10 mouse cellular contexts compared by ENCODE assay signal in genomic region chr7:30444154-30444970, GRCm38 (mm10). TPM values are rescaled to one million over a fixed set of nuclear protein-coding genes. Genes with fewer than 3 reads are reported as not detected.
DNase-seq lines count a peak whose midpoint lies in the region; ATAC-seq and TF ChIP-seq lines count a peak whose summit lies in the region.
"Had no signal": no experiment of that assay in that cellular context is flagged by ENCODE, and none has a peak within 500 bp of the region (broad histone marks: within the 10 kb centered on the region; RNA-seq: fewer than 3 reads in every experiment).

No protein-coding gene starts in this region.

- 0 out of 2 replicates have a peak overlapping the region, but pooled peaks have one; percentile 12 for H3K9ac ChIP-seq in lung, postnatal 0 days (replicated peaks; ENCODE audit: low read depth)

- peak overlapping the region; percentile 88 for H3K4me2 ChIP-seq in lung, postnatal 0 days (replicated peaks; ENCODE audit: low read depth, low read length)

- no peaks in the 10 kb centered on the region for H3K36me3 ChIP-seq in lung, postnatal 0 days (ENCODE audit: insufficient read depth, low read length)

- intact Hi-C loops in heart, postnatal 36 days (cut with DNase I): no loop called here

- H3K27me3 ChIP-seq in lung, postnatal 0 days (replicated peaks; ENCODE audit: insufficient read depth, low read length): no peaks in the 10 kb centered on the region

- no peak for TF ChIP-seq CTCF in layer of hippocampus, adult 2 months (conservative IDR thresholded peaks at IDR 0.05)
- no peak for TF ChIP-seq CTCF in lung, postnatal 0 days (IDR thresholded peaks at IDR 0.05)

- DNase-seq in heart, adult 11 months: peak; percentile 88
- no peak for DNase-seq in heart, postnatal 36 days
- DNase-seq in frontal cortex, adult 2 months (ENCODE audit: extremely low spot score in 1 of 2, low spot score in 1 of 2): peak; percentile 61 to 75
- peak; percentile 70 to 81 for DNase-seq in layer of hippocampus, adult 2 months (ENCODE audit: low spot score in 2 of 2)
- DNase-seq in lung, postnatal 0 days (ENCODE audit: low spot score): no peak
- DNase-seq in right cerebral cortex, postnatal 36 days (ENCODE audit: low spot score in 2 of 2): peak; percentile 75 to 78
- no peak for DNase-seq in spleen, postnatal 36 days (ENCODE audit: low spot score in 2 of 2)

- 0 out of 2 replicates have a peak, but pooled peaks have one; percentile 16 for ATAC-seq in lung, postnatal 0 days

- H3K9me3 ChIP-seq in lung, postnatal 0 days (ENCODE audit: low read length): no peaks in the 10 kb centered on the region

- WGBS in lung, postnatal 0 days: 1% methylated on average over 37 of the region's 38 CpGs

- H3K4me1 ChIP-seq in brown adipose tissue, adult 24 weeks (ENCODE audit: control insufficient read depth, insufficient read depth, insufficient read length, low read length): no peaks in the 10 kb centered on the region
- H3K4me1 ChIP-seq in lung, postnatal 0 days (ENCODE audit: insufficient read depth, low read depth, low read length): no peaks in the 10 kb centered on the region

- peak overlapping the region; percentile 66 for H3K4me3 ChIP-seq in brown adipose tissue, adult 24 weeks (ENCODE audit: insufficient read depth, low read depth, low read length)
- H3K4me3 ChIP-seq in layer of hippocampus, adult 2 months: peak overlapping the region; percentile 89
- peak overlapping the region; percentile 55; the same call in 1 of the 2 replicates for H3K4me3 ChIP-seq in lung, postnatal 0 days (ENCODE audit: low read depth, low read length)

- H3K27ac ChIP-seq in brown adipose tissue, adult 24 weeks (replicated peaks; ENCODE audit: low read depth, low read length): no peak overlapping the region
- peak overlapping the region; percentile 100 for H3K27ac ChIP-seq in layer of hippocampus, adult 2 months
- H3K27ac ChIP-seq in lung, postnatal 0 days (ENCODE audit: low read length): no peak overlapping the region

- TF ChIP-seq EP300 in lung, postnatal 0 days (IDR thresholded peaks at IDR 0.05): no peak

RNA-seq across cellular contexts. Expression of gene Aplp1, which starts 1.0 kb away (rescaled TPM):
- total RNA-seq in heart, postnatal 36 days (2021): 1 to 10 TPM; 2.7 to 3.1 TPM
- polyA plus RNA-seq in brown adipose tissue, adult 24 weeks (2012; ENCODE audit: insufficient read depth, insufficient read length, missing spikeins): 0.44 and 0.92 TPM in 2 replicates
- 940 and 960 TPM in 2 replicates for polyA plus RNA-seq in frontal cortex, adult 2 months (2012; rRNA removed)
- total RNA-seq in layer of hippocampus, adult 2 months (2021): 1,000 to 10,000 TPM; 1,283 to 1,305 TPM
- 6.8 and 8.1 TPM in 2 replicates for polyA plus RNA-seq in lung, postnatal 0 days (2015; fragmentation: Nextera tagmentation; extraction: Ambion mirVana)
- total RNA-seq: hematopoietic stem cell, adult 5-6 weeks had no signal

RNA-seq across cellular contexts. Expression of gene Kirrel2, which starts 13.1 kb away (rescaled TPM):
- not detected for total RNA-seq in heart, postnatal 36 days (2021)
- polyA plus RNA-seq in brown adipose tissue, adult 24 weeks (2012; ENCODE audit: insufficient read depth, insufficient read length, missing spikeins): not detected in 2 replicates
- polyA plus RNA-seq in frontal cortex, adult 2 months (2012; rRNA removed): 3.7 and 7.1 TPM in 2 replicates
- total RNA-seq in layer of hippocampus, adult 2 months (2021): 10 to 100 TPM; 15.0 to 20.4 TPM
- not detected in 2 replicates for polyA plus RNA-seq in lung, postnatal 0 days (2015; fragmentation: Nextera tagmentation; extraction: Ambion mirVana)
- total RNA-seq: CH12.LX; hematopoietic stem cell, adult 5-6 weeks had no signal

RNA-seq across cellular contexts. Expression of gene Nphs1, which starts 13.8 kb away (rescaled TPM):
- not detected for total RNA-seq in heart, postnatal 36 days (2021)
- not detected in 2 replicates for polyA plus RNA-seq in brown adipose tissue, adult 24 weeks (2012; ENCODE audit: insufficient read depth, insufficient read length, missing spikeins)
- polyA plus RNA-seq in frontal cortex, adult 2 months (2012; rRNA removed): 1.2 and 1.6 TPM in 2 replicates
- 1 to 10 TPM; 1.2 to 1.3 TPM for total RNA-seq in layer of hippocampus, adult 2 months (2021)
- polyA plus RNA-seq in lung, postnatal 0 days (2015; fragmentation: Nextera tagmentation; extraction: Ambion mirVana): 0.12 TPM in 2 replicates

RNA-seq across cellular contexts. Expression of gene Nfkbid, which starts 22.8 kb away (rescaled TPM):
- under 1 TPM; 0.27 to 0.28 TPM for total RNA-seq in heart, postnatal 36 days (2021)
- polyA plus RNA-seq in brown adipose tissue, adult 24 weeks (2012; ENCODE audit: insufficient read depth, insufficient read length, missing spikeins): 0.67 and 1.6 TPM in 2 replicates
- 5.4 and 6.4 TPM in 2 replicates for polyA plus RNA-seq in frontal cortex, adult 2 months (2012; rRNA removed)
- total RNA-seq in layer of hippocampus, adult 2 months (2021): 1 to 10 TPM; 2.8 to 3.0 TPM
- 1.9 and 2.5 TPM in 2 replicates for polyA plus RNA-seq in lung, postnatal 0 days (2015; fragmentation: Nextera tagmentation; extraction: Ambion mirVana)

RNA-seq across cellular contexts. Expression of gene Hcst, which starts 24.7 kb away (rescaled TPM):
- total RNA-seq in heart, postnatal 36 days (2021): not detected
- polyA plus RNA-seq in brown adipose tissue, adult 24 weeks (2012; ENCODE audit: insufficient read depth, insufficient read length, missing spikeins): 2.5 and 2.8 TPM in 2 replicates
- polyA plus RNA-seq in frontal cortex, adult 2 months (2012; rRNA removed): 1.5 and 2.2 TPM in 2 replicates
- 1 to 10 TPM in 1 of 2 experiments, not detected in 1; 1.5 TPM for total RNA-seq in layer of hippocampus, adult 2 months (2021)
- 7.2 and 9.4 TPM in 2 replicates for polyA plus RNA-seq in lung, postnatal 0 days (2015; fragmentation: Nextera tagmentation; extraction: Ambion mirVana)

Comparison
In these comparisons a context has a peak if more than half of its experiments do, and no peak if none do; other contexts are left out.
1. DNase-seq: peak in heart, adult 11 months (single experiment), frontal cortex, adult 2 months (2 of 2), layer of hippocampus, adult 2 months (2 of 2) and right cerebral cortex, postnatal 36 days (2 of 2); none in heart, postnatal 36 days (0 of 2), lung, postnatal 0 days (single experiment) and spleen, postnatal 36 days (0 of 2).
2. RNA of gene Aplp1, which starts 1.0 kb away (polyA plus RNA-seq): 940 to 960 TPM in frontal cortex, adult 2 months; 6.8 to 8.1 TPM in lung, postnatal 0 days and 0.44 to 0.92 TPM in brown adipose tissue, adult 24 weeks; every median in the first group is over 100 times any median in the second.
3. Peak in every context shown above with its lines, with median percentiles within 50 percentile points of each other: H3K4me3 ChIP-seq.